Mouse (Mus musculus): Measurements from ENCODE around the gene Gipc3.
A peak's percentile ranks its signal among the peaks of the same experiment; 100 is the strongest.

- TF ChIP-seq CTCF (IDR thresholded peaks at IDR 0.05; ENCODE audit: borderline replicate concordance, control insufficient read depth, extremely low read depth, insufficient read depth, low read length, poor library complexity) (peak; percentile 4; the same call in 1 of the 2 replicates), POLR2A (IDR thresholded peaks at IDR 0.05; ENCODE audit: control insufficient read depth, extremely low read depth, insufficient read depth, low read length, poor library complexity) (no peak)
Observed at GRCm38 (mm10) chr10:81316338-81317060, 26.6 kb downstream of the Gipc3 start.

Data from thymus, adult 2 months (tissue).